Mouse (Mus musculus) induced T-regulatory cell, adult 2 months (primary cell): ENCODE measurements around the gene Sstr2.

Source experiments
- DNase-seq: peaks from one replicate; pipeline ENCODE4 v3.0.0-alpha.2; 2012; ENCODE audit warnings: low read depth

Sstr2 gene

GRCm38 (mm10) chr11:113619420-113620080 is 408 bp downstream of the Sstr2 start:
- no peak for DNase-seq

DNA sequence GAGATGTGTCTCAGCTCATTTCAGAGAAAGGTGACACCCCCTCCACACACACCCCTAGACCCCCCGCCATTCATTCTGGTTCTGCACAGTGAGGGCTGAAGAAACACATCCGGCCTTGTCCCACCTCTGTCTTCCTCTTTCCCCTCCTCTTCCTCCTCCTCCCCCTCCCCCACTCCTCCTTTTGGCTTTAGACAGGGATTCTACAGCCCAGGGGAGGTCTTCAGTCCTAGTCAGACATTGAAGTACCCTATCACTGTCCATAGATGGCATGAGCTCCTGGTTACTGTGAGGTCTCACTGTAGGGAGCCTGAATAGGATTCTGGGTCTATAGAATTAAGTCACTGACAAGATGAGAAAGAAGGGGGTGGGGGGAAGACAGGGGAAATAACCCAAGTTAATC is 1.9 kb downstream of the Sstr2 start:
- DNase-seq, result no peak

GRCm38 (mm10) chr11:113622028-113622427 is 2.9 kb downstream of the Sstr2 start:
- DNase-seq, result no peak

GRCm38 (mm10) chr11:113625437-113625836 is 6.3 kb downstream of the Sstr2 start:
- no peak for DNase-seq

DNA sequence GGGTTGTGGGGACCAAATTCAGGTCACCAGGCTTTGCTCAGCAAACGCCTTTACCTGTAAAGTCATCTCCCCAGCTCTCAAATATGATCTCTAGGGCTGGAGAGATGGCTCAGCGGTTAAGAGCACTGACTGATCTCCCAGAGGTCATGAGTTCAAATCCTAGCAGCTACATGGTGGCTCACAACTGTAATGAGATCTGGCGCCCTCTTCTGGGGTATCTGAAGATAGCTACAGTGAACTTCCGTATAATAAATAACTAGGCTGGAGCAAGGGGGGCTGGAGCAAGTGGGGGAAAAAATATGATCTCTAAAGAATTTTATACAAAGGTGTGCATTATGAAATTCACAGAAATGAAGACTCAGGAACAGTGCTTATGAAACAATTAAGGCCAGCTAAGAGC is 8.6 kb downstream of the Sstr2 start:
- peak; percentile 51 for DNase-seq

- DNase-seq, result peak; percentile 23
These were observed 11.5 kb downstream of the Sstr2 start for GRCm38 (mm10) chr11:113630642-113631041.

DNA sequence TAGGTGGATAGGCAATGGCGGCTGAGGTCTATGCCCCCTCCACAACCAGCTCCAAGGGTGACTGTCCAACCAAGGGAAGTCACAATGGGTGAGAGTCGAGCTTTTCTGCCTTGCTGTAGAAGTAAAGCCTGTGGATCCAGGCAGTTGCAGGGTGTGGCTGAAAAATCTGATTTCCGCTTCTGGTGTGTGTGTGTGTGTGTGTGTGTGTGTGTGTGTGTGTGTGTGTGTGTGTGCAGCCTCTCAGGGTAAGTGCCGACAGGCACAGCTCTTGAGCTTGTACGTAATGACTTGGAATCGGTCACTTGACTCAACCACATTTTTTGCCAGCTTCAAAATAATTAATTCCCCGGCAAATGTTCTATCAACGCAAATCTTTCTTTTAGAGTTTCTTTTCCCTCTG is 12.2 kb downstream of the Sstr2 start:
- DNase-seq, result no peak

GRCm38 (mm10) chr11:113631862-113632261 is 12.7 kb downstream of the Sstr2 start:
- no peak for DNase-seq

- DNase-seq, result no peak
These were observed 13.2 kb downstream of the Sstr2 start for GRCm38 (mm10) chr11:113632303-113632702.

DNA sequence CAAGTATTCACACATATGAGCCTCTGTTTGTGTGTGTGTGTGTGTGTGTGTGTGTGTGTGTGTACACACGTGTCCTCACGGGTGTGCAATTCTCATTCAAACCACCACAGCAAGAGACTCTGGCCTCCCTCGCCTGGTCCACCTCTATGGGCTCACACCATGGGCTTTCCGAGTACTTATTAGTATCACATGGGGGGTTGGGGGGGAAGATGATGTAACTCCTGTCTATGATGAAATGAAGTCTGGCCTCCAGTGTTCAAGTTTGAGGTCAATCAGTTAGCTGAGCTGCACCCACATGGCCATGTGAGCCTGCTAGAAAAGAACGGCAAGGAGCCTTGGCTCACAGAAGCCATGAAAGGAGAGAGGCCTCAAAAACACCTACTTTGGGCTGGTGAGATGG is 14.3 kb downstream of the Sstr2 start:
- DNase-seq, result no peak

DNA sequence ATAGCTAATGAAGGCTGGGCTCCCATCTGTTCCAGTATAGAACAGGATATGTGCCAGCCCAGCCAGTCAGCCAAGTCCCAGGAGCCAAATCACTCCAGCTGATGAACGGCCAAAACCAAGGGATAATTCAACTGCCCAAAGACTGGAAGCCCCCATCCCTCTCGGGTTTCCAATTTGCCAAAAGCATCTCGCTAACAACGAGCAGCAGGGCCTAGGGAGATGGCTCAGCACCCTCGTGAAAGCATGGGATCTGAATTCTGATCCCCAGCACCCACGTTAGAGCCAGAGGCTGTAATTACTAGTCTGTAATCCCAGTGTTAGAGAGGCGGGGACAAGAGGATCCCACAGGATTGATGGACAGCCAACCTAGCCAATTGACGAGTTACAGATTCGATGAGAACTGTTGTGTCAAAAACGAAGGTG is 15.6 kb downstream of the Sstr2 start:
- DNase-seq, result no peak

- no peak for DNase-seq
These were observed 19.5 kb downstream of the Sstr2 start for GRCm38 (mm10) chr11:113638680-113639079.

- DNase-seq, result no peak
These were observed 26.0 kb downstream of the Sstr2 start for GRCm38 (mm10) chr11:113645181-113645580.

- peak; percentile 92 for DNase-seq
These were observed 29.0 kb downstream of the Sstr2 start for GRCm38 (mm10) chr11:113648152-113648551.

- no peak for DNase-seq
These were observed 29.7 kb downstream of the Sstr2 start, which contains the start of gene Cog1 for GRCm38 (mm10) chr11:113648690-113649352. TSS of gene Cog1 (plus strand) at chr11:113649169.

DNA sequence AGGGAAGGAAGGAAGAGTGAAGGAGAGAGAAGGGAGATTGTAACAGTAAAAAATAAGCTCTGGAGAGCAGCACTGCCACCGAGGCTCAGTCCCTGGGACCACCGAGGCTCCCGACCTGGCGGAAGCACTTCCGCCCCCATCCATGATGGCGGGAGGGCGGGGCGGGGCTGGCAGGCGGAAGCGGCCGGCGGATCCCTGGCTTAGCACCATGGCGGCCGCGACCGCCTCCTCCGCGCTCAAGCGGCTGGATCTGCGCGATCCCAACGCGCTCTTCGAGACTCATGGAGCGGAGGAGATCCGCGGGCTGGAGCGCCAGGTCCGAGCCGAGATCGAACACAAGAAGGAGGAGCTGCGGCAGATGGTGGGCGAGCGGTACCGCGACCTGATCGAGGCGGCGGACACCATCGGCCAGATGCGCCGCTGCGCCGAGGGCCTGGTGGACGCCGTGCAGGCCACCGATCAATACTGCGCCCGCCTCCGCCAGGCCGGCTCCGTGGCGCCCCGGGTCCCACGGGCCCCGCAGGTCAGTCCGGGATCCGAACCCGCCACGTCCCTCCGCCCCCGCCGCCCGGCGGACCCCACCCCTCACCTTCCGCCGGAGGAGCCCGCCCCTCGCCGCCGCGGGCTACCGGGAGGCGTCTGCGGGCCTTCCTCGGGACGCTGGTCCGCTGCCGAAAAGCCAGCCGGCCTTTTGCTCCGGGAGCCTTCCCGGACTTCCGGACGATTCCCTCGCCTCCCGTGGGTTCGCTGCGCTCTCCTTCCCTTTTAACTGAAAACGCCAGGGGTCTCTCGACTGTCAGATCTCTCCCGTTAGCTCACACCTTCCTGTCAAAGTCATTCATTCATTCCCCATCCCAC is 30.4 kb downstream of the Sstr2 start, which contains the start of gene Slc39a11:
Slc39a11 (minus strand) TSS at position 727 of the 858 bp plus-strand sequence.
- peak; percentile 87 for DNase-seq

GRCm38 (mm10) chr11:113651206-113651906 is 32.2 kb downstream of the Sstr2 start:
- peak; percentile 27 for DNase-seq

DNA sequence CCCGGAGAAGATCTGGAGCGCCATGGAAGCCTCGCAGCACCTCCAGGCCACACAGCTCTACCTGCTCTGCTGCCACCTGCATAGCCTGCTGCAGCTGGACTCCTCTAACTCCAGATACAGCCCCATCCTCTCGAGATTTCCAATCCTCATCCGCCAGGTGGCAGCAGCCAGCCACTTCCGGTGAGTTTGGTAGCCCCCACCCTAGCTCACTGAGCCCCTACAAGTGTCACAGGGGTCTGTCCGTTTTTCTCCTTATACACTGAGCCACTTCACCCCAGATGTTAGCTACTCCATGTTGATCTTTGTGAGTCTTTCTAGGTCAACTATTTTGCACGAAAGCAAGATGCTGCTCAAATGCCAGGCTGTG is 32.7 kb downstream of the Sstr2 start:
- DNase-seq, result peak; percentile 42

DNA sequence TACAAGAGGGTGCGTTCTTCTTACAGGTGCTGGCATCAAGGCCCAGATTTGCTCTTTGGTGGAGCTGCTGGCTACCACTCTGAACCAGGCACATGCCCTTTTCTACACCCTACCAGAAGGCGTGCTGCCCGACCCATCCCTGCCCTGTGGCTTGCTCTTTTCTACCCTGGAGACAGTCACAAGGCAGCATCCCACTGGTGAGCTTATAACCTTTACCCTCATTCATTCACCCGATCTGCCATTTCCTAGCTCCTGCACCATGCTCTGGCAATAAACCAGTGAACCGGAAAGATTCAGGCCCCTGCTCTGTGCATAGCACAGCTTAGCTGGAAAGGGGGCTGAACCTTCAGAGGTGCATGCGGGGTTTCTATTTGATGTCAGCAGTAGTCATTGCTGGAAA is 33.4 kb downstream of the Sstr2 start:
- no peak for DNase-seq

- no peak for DNase-seq
These were observed 35.0 kb downstream of the Sstr2 start for GRCm38 (mm10) chr11:113654105-113654504.

- no peak for DNase-seq
These were observed 35.6 kb downstream of the Sstr2 start for GRCm38 (mm10) chr11:113654561-113655270.
